Mouse (Mus musculus) lung, postnatal 14 days (tissue): ENCODE measurements around the gene I830077J02Rik.
"Not testable (repeated sequence)": the region's sequence is repeated elsewhere in the genome, so short reads cannot be mapped to it uniquely, and the experiment has no call there.

Experiments
- DNase-seq: peaks from one replicate; pipeline ENCODE4 v3.0.0; 2021

I830077J02Rik gene

DNA sequence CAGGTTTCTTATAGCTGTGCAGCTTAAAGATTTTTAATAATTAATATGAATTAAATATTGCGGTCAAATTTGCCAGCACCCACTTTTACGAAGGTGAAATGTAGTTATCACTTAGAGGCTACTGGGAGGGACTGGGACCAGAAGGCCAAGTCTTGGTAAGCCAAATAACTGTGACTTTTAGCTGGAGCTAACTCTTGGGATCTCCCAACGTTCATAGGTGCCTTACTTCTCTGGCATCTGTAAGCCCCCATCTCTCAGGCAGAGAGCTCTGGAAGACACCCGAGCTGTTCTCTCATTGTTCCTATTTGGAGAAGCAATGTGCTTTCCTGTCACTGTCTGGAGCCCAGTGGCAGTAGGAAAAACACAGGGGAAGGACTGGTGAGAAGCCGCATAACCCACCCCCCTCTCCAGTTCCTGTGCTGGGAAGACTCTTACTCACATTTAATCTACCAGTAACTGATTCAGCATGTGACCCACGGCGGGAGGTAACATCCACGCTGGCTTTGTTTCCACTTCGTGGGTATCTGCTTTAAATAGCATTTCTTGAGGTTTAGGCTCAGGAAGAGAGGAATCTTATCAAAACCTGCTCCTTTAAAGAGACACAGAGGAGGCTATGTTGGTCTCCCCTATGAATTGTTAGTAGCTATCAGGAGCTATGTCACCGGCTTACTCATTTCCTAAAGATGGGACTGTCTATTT, 14.7 kb downstream of the I830077J02Rik start:
- no peak for DNase-seq

- DNase-seq, result not testable (repeated sequence)
These were observed 16.0 kb downstream of the I830077J02Rik start for GRCm38 (mm10) chr3:105916455-105916854.

GRCm38 (mm10) chr3:105915281-105915680, 17.2 kb downstream of the I830077J02Rik start:
- peak; percentile 29 for DNase-seq

GRCm38 (mm10) chr3:105913839-105914681, 18.4 kb downstream of the I830077J02Rik start:
- DNase-seq, result no peak

DNA sequence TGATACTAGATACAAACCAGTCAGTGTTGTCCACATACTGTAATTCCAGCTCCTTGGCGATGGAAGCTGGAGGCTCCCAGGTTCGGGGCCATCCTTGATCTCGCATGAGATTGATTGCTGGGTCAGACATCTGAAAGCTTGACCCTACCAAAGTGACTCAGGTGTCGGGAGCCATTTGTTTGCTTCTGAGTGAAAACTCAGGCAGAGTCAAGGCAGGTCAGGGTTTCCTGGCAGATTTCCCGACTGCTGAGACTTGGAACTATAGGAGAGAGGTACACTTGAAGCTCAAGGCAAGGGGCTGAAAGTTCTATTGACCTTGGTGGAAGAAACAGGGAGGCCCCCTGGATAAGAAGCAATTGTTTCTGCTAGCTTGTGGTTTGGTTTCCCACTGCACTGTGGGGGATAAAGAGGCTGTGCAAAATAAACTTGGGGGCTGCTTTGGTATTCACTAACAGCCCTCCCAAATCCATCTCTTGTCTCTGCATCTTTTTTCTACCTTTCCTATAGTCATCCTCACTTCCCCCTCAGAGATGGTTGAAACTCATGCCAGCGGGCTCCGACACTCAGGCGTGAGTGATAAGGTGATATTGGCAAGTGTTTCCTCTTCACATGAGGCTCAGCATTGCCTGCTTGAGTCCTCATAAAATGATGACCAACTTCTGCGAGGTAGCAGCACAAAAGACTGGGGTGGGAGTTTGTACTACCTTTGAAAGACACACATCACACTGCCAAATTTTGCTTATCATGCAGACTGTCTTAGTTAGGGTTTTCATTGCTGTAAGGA, 20.2 kb downstream of the I830077J02Rik start:
- DNase-seq, result no peak

DNA sequence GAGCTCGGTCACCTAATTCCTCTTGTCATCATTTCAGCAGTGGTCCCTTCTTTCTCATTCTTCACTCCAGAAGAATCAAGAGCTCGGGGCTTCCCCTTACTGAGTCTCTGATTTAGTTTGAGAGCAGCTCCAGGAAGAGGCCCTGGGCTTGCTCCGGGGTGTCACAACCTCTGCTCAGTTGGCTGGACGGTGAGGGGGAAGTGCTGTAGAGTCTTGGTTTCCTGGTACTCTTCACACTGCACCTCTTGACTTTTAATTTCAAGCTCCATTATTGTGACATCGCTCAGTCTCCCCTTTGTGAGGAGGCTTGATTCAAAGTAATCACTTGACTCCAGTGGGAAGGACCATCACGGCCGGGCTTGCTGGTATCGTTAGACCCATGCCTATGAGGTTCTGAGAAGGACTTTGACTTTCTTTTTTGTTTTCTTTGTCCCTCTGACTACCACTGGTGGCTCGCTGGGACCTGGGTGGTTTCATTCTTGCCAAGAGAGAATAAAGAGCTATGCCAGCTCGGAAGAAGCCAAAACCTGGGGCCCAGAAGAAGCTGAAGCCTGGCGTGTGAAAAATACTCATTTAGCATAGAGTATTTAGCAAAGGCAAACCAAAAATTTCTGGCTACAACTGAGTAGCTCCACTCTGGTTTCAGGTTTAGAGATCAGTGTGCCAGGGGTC, 21.8 kb downstream of the I830077J02Rik start:
- peak; percentile 41 for DNase-seq

DNA sequence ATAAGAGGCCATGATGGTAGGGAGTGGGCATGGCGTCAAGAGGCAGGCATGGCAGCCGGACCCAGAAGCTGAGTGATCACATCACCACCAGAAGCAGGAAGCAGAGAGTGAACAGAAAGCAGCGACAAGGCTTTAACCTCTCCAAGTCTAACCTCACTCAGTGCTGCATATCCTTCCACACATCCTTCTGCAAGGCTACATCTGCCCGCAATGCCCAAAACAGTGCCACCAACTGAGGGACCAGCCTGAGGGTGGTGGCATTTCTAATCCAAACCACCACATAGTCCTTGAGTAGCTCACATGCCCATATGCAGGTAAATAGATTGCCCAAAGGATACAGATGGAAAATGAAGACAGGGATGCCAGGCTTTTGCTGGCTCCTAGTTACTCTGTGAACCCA, 23.5 kb downstream of the I830077J02Rik start:
- no peak for DNase-seq

- DNase-seq, result no peak
These were observed 24.4 kb downstream of the I830077J02Rik start for GRCm38 (mm10) chr3:105907956-105908655.

DNA sequence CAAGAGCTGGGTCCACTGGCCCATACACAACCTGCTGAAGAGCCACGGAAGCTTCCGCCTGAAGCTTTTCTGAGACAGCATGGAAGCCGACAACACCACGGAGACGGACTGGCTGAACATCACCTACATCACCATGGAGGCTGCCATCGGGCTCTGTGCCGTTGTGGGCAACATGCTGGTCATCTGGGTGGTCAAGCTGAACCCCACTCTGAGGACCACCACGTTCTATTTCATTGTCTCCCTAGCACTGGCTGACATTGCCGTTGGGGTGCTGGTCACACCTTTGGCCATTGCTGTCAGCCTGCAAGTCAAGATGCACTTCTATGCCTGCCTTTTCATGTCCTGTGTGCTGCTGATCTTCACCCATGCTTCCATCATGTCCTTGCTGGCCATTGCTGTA, 27.7 kb downstream of the I830077J02Rik start:
- no peak for DNase-seq

GRCm38 (mm10) chr3:105904213-105904612, 28.3 kb downstream of the I830077J02Rik start:
- DNase-seq, result no peak

DNA sequence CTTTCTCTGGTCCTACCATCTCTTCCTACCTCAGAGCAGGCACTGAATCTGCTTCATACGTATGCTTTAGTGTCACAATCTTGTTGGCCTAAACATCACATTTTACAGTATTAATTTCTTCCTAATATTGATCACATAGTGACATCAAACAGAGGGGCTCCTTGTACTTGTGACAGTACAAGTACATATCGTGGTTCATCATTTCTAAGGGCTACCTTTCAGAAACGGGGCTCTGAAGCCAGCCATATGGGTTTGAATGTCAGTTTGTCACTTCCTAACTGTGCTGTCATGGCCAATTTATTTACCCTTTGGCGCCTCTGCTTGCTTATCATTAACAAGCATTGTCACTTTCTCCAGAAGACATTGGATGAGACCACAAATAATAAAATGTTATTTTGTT, 31.0 kb downstream of the I830077J02Rik start:
- DNase-seq, result no peak

DNA sequence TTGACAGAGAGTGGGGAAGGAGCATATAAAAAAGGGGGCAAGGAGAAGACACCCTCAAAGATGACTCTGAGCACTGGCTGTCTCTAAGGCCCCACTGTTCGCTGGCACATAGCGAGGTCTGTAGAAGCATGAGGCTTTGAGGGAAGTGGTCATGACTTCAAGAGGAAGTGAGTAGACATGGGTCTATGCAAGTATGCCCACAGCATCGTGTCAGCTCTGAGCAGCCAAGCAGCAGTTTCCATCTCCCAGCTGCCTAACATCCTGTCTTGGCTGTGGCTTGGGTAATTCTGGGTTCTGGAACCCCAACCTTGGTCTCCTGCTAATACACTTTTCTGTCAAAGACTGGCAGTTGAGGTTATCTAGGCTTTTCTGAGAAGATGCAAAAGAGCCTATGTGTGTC, 31.7 kb downstream of the I830077J02Rik start:
- no peak for DNase-seq

GRCm38 (mm10) chr3:105900266-105900665, 32.2 kb downstream of the I830077J02Rik start:
- DNase-seq, result no peak

GRCm38 (mm10) chr3:105899394-105900147, 32.9 kb downstream of the I830077J02Rik start:
- peak; percentile 87 for DNase-seq

DNA sequence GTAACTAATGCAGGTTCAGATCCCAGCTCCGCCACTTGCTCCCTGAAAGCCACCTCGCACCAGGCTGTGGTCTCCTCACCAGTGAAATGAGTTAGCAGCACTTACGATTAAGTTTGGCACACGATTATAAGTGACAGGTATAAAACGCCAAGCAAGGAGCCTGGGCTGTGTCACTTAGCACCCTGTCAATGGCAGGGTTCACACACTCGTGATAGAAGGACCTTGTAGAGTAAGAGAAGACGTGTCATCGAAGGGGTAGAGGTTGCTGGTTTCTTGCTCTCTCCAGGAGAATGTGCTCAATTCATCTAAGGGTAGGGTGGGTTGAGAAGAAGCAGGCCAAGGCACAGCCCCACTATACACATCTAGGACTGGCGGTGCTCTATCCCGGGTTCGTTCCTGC, 33.6 kb downstream of the I830077J02Rik start:
- no peak for DNase-seq

- peak; percentile 59 for DNase-seq
These were observed 34.1 kb downstream of the I830077J02Rik start for GRCm38 (mm10) chr3:105898325-105898724.

DNA sequence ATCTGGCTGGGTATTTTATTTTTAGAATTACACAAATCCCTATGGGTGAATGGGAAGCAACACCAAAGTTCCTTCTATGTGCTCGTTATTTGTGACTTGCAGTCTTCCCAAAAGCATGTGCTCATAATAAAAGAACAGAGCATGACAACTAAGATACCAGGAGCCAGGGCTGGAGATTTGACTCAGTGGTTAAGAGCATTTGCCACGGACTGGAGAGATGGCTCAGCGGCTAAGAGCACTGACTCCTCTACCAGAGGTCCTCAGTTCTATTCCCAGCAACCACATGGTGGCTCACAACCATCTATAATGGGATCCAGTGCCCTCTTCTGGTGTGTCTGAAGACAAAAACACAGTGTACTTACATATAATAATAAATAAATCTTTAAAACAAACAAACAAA, 35.7 kb downstream of the I830077J02Rik start:
- DNase-seq, result no peak

DNA sequence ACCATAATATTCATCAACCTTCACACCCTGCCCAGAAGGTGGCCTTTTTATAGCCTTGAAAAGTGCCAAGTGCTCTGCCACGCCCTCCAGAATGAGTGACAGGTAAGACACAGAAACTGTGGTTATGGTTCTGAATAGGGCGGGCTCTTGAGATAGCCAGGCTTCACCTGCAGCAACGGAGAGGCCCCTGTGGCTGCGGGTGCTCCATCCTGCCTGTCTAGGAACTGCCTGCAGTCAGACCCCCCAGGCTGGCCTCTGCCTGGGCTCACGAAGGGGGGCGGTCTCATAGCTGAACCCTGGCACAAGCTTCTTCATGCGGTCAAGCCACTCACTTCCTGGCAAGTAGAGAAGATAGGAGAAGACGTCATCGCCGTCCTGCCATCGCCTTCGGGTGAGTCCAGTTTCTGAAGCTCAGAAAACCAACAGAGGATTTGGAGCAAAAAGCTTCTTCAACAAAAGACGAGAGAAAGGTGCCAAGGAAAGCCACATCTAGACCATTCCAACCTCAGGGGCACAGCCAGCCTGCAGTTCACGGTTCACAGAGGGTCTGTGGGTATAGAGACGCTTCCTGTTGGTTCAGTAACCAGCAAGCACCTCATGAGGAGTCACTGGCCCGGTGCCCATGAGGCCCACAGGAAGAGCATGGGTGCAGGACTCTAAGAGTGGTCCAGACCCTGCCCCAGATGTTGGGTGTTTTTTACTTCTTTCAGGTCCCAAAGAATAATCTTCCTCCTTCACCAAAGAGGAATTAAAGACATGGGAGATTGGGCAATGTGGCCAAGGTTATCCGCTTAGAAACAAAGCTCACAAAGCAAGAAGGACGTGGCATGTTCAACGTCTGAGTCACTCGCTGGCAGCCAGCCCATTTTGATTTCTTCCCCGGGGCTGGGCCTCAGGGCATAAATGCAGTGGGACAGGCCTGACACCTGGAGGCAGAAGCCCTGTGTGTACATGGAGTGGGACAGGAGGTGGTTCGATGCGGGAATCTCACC, 37.6 kb downstream of the I830077J02Rik start:
- peak; percentile 98 for DNase-seq

DNA sequence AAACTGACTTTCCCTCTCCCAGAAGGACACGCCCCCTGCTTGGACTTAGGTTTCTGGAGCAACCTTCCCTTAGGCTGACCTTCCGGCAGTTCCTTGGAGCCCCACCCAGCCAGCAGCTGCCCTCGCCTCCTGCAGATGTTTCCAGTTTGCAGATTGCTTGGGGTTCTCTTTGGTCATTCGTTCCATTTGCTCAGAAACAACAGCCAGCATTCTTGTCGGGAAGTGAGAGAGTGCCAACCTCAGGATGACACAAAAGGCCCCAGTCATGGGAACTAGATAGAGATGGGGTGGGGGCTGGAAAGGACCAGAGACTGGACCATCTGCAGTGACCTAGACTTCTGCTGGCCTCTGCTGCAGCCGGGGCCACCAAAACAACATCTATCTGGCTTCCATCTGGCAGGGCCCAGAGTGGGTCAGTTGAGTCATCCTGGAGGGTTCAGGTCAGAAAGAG, 38.5 kb downstream of the I830077J02Rik start:
- peak; percentile 33 for DNase-seq
